Mouse (Mus musculus) bone marrow, adult 2 months (tissue): ENCODE results near the gene Mknk2.

Experiments used
- CTCF ChIP-seq: fragments of 200-500 bp; IDR thresholded peaks from 2 replicates; pipeline ENCODE4 v1.5.1; 2011; ENCODE audit warnings: low read length, control low read depth; ENCODE audit not compliant: control insufficient read depth, insufficient read depth
- POLR2A ChIP-seq: fragments of 200-500 bp; IDR thresholded peaks from 2 replicates; pipeline ENCODE4 v1.6.1; 2011; ENCODE audit warnings: low read depth, mild to moderate bottlenecking, control low read depth, low read length, borderline replicate concordance; ENCODE audit not compliant: control insufficient read depth

DNA sequence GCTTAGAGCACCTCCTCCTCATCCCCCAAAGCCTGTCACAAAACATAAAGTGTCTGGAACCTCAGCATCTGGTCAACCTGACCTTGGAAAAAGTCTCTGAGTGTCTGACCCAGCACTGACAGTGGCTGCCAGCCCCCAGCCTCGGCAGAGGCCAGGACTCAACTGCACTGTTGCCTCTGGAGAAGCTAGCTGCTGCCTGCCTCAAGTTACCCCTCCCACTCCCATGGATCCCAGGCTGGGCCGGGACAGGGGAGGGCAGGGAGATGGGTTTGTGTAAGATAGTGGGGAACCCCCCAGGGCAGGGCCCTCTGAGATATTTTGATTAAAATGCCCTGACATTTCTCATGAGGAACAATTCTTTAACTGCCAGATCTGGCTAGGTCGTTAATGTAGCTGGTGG, 27.1 kb upstream of the Mknk2 start:
- TF ChIP-seq POLR2A (no peak), CTCF (no peak)
